Mouse (Mus musculus) neural tube, embryonic 15.5 days (tissue): ENCODE measurements around the gene Cdyl. TPM values are rescaled to one million over a fixed set of nuclear protein-coding genes. Genes with fewer than 3 reads are reported as not detected.
"Not testable (repeated sequence)": the region's sequence is repeated elsewhere in the genome, so short reads cannot be mapped to it uniquely, and the experiment has no call there.

ENCODE experiments used
- ATAC-seq: fragments of 200-750 bp; cut with Nextera tagmentation; 2 replicates; pipeline ENCODE4 v1.8.0; 2017; ENCODE audit warnings: mild to moderate bottlenecking, moderate TSS enrichment, moderate library complexity; ENCODE audit not compliant: low FRiP score
- H3K27ac ChIP-seq: fragments of 300-500 bp; sonication (generic); replicated peaks from 2 replicates; pipeline ENCODE4 v1.5.1; 2015; ENCODE audit warnings: mild to moderate bottlenecking, inconsistent platforms
- H3K27me3 ChIP-seq: fragments of 300-500 bp; sonication (generic); replicated peaks from 2 replicates; pipeline ENCODE4 v1.6.1; 2015; ENCODE audit warnings: inconsistent platforms
- H3K36me3 ChIP-seq: fragments of 300-500 bp; sonication (generic); 2 replicates; pipeline ENCODE4 v1.6.1; 2015; ENCODE audit warnings: inconsistent platforms
- H3K4me1 ChIP-seq: fragments of 300-500 bp; sonication (generic); 2 replicates; pipeline ENCODE4 v1.6.1; 2015; ENCODE audit warnings: inconsistent platforms
- H3K4me2 ChIP-seq: fragments of 300-500 bp; sonication (generic); 2 replicates; pipeline ENCODE4 v1.6.1; 2015; ENCODE audit warnings: inconsistent platforms, mild to moderate bottlenecking, moderate library complexity
- H3K4me3 ChIP-seq: fragments of 300-500 bp; sonication (generic); replicated peaks from 2 replicates; pipeline ENCODE4 v1.5.1; 2015; ENCODE audit warnings: mild to moderate bottlenecking, inconsistent platforms
- H3K9ac ChIP-seq: fragments of 300-500 bp; sonication (generic); replicated peaks from 2 replicates; pipeline ENCODE4 v1.6.1; 2015; ENCODE audit warnings: mild to moderate bottlenecking, inconsistent platforms
- H3K9me3 ChIP-seq: fragments of 300-500 bp; sonication (generic); replicated peaks from 2 replicates; pipeline ENCODE4 v1.6.1; 2016; ENCODE audit warnings: inconsistent platforms
- WGBS: fragments of 180-500 bp; shearing (Covaris S2); methylation state at CpG from one replicate; pipeline ENCODE4 v1.1.7; 2015; ENCODE audit warnings: mixed read lengths; 5-methylcytosine and 5-hydroxymethylcytosine counted together
- polyA plus RNA-seq: library from polyadenylated mRNA; unstranded; fragments of >200 nt; fragmentation: Nextera tagmentation; extraction: Ambion mirVana; gene quantifications from 2 replicates; pipeline ENCODE4 v1.2.1, GENCODE M21; 2015

Gene Cdyl
- polyA plus RNA-seq, 1 experiment from 2014 or later = 5.3 TPM

DNA sequence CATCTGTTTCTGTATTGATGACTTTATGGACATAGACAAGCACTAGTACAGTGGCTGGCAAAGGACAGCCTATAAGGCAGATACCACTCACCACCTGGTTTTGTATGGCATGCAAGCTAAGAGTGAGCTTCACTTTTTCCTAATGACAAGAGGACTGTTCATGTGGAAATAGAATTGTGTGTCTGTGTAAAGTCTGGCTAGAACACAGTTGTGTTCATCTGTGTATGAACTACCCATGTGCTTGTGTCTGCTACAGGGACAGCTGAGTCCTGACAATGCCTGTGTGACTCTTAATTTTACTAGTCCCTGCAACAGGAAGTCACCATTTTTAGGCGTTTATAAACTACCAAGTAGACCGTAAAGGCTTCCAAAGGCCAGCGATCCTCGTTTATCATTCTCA, 158.4 kb downstream of the Cdyl start:
- no peaks in the 10 kb centered on the region; the same call in 1 of the 2 replicates for H3K36me3 ChIP-seq
- H3K4me2 ChIP-seq = no peak overlapping the region
- H3K4me3 ChIP-seq = no peak overlapping the region
- no peak overlapping the region for H3K9ac ChIP-seq
- 90% methylated on average over 4 of the region's 4 CpGs for WGBS
- H3K4me1 ChIP-seq = peaks cover 4% of the 10 kb centered on the region; the same call in 1 of the 2 replicates
- no peaks in the 10 kb centered on the region for H3K9me3 ChIP-seq
- no peaks in the 10 kb centered on the region for H3K27me3 ChIP-seq
- no peak overlapping the region for H3K27ac ChIP-seq
- ATAC-seq = no peak

DNA sequence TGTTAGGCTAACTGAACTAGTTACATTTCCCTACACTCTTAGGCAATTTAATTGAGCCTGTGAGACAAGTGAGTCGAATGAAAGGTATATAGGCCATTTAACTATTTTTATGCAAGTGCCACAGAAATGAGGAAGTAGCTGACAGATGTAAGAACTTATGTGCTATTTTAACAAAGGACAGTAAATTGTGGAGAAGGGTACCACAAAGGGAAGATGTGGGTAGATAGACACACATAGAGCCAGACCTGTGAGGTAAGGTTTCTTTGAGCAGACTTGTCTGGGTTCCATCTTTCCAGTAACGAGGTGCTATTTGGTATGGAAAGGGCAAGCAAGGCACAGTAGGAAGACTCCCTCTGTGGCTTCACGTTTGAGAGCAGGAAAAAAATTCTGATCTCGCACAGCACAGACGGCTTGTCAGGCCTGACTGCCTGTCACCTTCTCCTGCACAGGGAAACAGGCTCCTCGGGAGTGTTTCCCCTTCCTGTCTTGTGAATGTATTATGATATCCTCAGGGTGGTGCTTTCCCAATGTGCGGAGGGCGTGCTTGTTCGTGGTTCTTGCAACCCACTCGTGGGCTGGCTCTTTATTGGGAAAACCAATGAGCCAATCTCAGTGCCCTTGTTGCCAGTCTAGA, 162.3 kb downstream of the Cdyl start:
- peaks cover 4% of the 10 kb centered on the region; the same call in 1 of the 2 replicates for H3K4me1 ChIP-seq
- no peaks in the 10 kb centered on the region for H3K36me3 ChIP-seq
- WGBS = 77% methylated on average over 10 of the region's 10 CpGs
- H3K4me3 ChIP-seq = no peak overlapping the region
- no peak overlapping the region for H3K9ac ChIP-seq
- H3K27ac ChIP-seq = no peak overlapping the region
- no peaks in the 10 kb centered on the region for H3K27me3 ChIP-seq
- H3K9me3 ChIP-seq = no peaks in the 10 kb centered on the region
- ATAC-seq = no peak
- no peak overlapping the region for H3K4me2 ChIP-seq

DNA sequence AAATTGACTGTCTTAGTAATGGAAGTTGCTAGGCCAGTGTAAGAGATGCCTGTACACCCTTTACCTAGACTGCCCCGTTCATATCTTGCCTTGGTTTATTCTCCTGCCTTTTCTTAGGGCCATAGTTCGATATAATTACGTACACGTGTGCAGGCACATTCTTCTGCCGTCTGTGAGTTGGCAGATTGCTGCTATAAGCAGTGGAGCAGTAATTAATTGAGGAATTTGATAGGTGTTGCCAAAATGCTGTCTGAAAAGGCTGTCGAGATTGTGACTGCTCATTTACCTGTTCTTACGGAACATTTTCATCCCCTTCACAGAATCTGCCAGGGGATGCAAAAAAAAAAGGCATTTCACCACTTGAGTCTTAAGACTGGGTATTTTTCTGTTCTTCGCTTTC, 163.2 kb downstream of the Cdyl start:
- Histone ChIP-seq H3K27ac (no peak overlapping the region), H3K4me1 (peaks cover 4% of the 10 kb centered on the region; the same call in 1 of the 2 replicates), H3K4me2 (no peak overlapping the region), H3K9ac (no peak overlapping the region), H3K4me3 (no peak overlapping the region), H3K9me3 (no peaks in the 10 kb centered on the region), H3K27me3 (no peaks in the 10 kb centered on the region), H3K36me3 (no peaks in the 10 kb centered on the region)
- no peak for ATAC-seq
- 80% methylated on average over 8 of the region's 8 CpGs for WGBS

DNA sequence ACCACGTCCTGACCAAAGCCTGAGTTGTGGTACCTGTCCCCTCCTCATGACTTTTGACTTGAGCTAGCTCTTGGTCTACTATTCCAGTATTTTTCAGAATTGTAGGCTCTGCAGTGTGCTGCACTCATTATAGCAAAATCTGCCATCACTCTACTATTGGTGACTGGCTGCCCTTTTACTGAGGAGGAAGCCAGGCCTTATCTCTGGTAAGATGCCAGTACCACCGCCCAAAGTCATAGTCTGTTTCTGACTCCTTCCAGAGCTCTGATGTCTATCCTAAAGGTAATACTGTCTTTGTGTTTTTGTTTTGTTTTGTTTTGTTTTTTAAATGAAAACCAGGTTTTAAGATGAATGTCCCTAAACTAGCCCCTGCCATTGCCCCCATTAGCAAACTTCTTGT, 166.0 kb downstream of the Cdyl start:
- Histone ChIP-seq H3K9me3 (no peaks in the 10 kb centered on the region), H3K9ac (no peak overlapping the region), H3K36me3 (no peaks in the 10 kb centered on the region), H3K27ac (no peak overlapping the region), H3K4me3 (no peak overlapping the region), H3K4me1 (peaks cover 6% of the 10 kb centered on the region; the same call in 1 of the 2 replicates), H3K4me2 (no peak overlapping the region), H3K27me3 (no peaks in the 10 kb centered on the region)
- ATAC-seq = no peak
- 94% methylated on average over 2 of the region's 2 CpGs for WGBS

DNA sequence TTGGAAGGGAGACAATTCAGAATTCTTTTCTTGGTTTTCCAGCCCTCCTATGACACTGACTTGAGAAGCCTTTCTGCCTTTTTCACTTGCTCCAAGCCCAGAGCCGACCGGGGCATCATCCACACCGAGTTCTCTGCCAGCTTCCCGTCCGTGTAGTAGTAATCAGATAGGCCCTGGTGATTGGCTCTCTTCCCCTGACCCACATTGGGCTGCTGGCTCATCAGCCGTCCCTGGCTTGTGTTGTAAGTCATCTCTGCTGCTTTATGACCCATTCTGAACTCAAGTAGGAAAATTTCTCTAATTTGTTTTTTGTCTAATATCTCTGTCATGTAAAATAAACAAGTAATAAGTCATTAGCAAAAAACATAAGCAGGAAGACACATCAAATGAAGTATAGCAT, 173.0 kb downstream of the Cdyl start:
- 0 out of 2 replicates have a peak, but pooled peaks cover 6% of the 10 kb centered on the region for H3K4me1 ChIP-seq
- H3K36me3 ChIP-seq = no peaks in the 10 kb centered on the region
- no peaks in the 10 kb centered on the region for H3K9me3 ChIP-seq
- no peaks in the 10 kb centered on the region for H3K27me3 ChIP-seq
- H3K4me3 ChIP-seq = no peak overlapping the region
- WGBS = 53% methylated on average over 6 of the region's 6 CpGs
- no peak overlapping the region for H3K27ac ChIP-seq
- ATAC-seq = no peak
- no peak overlapping the region for H3K9ac ChIP-seq
- H3K4me2 ChIP-seq = no peak overlapping the region

DNA sequence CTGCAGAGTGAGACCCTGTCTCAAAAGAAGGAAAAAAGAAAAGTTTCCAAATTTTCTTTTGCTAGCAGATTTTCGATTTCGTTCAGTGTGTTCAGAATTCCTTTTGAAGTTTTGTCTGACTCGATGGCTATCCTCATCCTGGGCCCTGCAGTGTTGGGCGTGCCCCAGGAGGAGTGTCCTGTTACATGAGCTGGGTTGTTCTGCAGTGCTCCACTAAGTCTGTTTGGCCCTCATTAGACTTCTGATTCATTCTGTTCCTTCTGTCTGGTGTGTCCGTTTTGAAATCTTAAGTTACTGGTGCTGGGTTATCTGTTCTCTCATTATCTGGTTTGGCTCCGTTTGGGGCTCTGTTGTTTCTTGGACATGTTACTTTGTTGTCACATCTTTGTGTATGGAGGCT, 174.3 kb downstream of the Cdyl start:
- H3K36me3 ChIP-seq = no peaks in the 10 kb centered on the region
- no peak for ATAC-seq
- 0 out of 2 replicates have a peak, but pooled peaks cover 3% of the 10 kb centered on the region for H3K4me1 ChIP-seq
- H3K9me3 ChIP-seq = no peaks in the 10 kb centered on the region
- no peak overlapping the region for H3K4me3 ChIP-seq
- no peaks in the 10 kb centered on the region for H3K27me3 ChIP-seq
- H3K4me2 ChIP-seq = no peak overlapping the region
- H3K9ac ChIP-seq = no peak overlapping the region
- WGBS = 55% methylated on average over 6 of the region's 6 CpGs
- no peak overlapping the region for H3K27ac ChIP-seq

DNA sequence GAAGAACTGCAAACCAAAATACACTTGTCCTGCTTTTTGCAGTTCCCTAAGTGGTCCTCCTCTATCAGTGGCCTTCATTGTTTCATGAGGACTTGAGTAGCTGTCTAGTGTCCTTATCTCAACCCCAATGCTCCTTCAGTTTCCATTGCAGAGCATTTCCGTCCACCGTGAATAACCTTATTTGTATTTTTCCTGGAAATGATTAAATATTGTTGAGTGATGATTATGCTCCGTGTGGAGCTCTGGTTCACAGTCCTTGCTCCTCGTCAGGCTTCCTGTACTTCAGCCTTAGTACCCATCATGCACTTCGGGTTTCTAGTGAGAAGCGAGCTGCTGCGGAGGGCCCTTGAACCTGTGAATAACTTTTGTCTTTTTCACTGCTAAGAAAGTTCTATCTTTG, 176.0 kb downstream of the Cdyl start:
- Histone ChIP-seq H3K4me1 (peaks cover 8% of the 10 kb centered on the region), H3K4me2 (no peak overlapping the region), H3K4me3 (no peak overlapping the region), H3K9me3 (no peaks in the 10 kb centered on the region), H3K27ac (no peak overlapping the region), H3K27me3 (no peaks in the 10 kb centered on the region), H3K36me3 (no peaks in the 10 kb centered on the region), H3K9ac (no peak overlapping the region)
- no peak for ATAC-seq
- WGBS = 94% methylated on average over 7 of the region's 7 CpGs

DNA sequence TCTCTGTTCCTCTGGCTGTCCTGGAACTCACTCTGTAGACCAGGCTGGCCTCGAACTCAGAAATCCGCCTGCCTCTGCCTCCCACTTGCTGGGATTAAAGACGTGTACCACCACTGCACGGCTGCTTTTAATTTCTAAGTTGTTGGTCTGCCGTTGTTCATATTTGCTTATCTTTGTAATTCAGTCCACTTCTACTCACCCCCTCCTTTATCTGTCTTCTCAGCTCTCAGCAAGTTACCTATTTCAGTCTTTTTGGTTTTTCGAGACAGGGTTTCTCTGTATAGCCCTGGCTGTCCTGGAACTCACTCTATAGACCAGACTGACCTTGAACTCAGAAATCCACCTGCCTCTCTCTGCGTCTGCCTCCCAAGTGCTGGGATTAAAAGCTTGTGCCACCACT, 176.9 kb downstream of the Cdyl start:
- not testable (repeated sequence) for H3K9ac ChIP-seq, H3K36me3 ChIP-seq

DNA sequence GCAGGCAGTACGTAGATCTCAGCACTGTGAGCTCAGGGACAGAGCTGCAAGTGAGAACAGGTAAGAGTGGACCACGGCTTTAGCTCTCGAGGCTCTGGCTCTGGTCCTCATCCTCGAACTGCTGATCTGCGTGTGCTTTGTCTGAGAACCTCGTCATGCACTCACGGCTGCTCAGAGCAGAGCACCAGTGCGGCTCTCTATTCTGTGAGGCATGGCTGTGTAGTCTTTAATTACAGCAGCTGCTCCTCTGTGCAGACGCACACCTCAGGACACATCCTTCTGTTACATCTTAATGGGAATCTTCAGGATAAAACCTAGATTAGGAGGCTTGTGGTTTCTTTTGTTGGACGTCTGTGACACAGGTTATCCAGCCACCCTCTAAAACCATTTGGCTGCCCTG, 180.5 kb downstream of the Cdyl start:
- Histone ChIP-seq H3K4me2 (no peak overlapping the region), H3K36me3 (no peaks in the 10 kb centered on the region), H3K4me1 (peaks cover 5% of the 10 kb centered on the region), H3K4me3 (no peak overlapping the region), H3K27me3 (no peaks in the 10 kb centered on the region), H3K9me3 (no peaks in the 10 kb centered on the region), H3K27ac (no peak overlapping the region), H3K9ac (no peak overlapping the region)
- ATAC-seq = no peak
- 71% methylated on average over 10 of the region's 10 CpGs for WGBS

More for the DNA sequence above, 176.9 kb downstream of the Cdyl start:
- not testable (repeated sequence) for H3K27ac ChIP-seq, ATAC-seq, H3K4me2 ChIP-seq, H3K4me1 ChIP-seq, H3K9me3 ChIP-seq, H3K4me3 ChIP-seq, H3K27me3 ChIP-seq
- WGBS = 94% methylated on average over 7 of the region's 7 CpGs

DNA sequence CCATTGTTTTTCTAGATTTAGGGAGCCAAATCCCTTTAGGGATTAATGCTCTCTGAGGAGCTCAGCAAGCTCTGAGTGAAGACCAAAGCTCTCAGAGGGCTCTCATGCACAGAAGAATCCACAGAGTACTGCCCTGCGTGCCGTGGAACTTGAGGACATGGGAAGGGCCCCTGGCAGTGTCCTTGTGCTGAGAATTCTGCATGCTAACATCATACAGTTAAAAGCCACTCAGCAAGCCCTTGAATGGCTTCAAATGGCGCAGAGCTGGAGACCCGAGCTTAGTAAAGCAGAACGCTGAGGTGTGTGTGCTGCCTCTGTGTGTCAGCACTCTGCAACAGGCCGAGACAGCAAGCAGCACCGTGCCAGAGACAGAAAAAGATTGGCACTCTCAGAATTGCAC, 183.8 kb downstream of the Cdyl start:
- H3K4me3 ChIP-seq = no peak overlapping the region
- H3K9me3 ChIP-seq = no peaks in the 10 kb centered on the region
- H3K36me3 ChIP-seq = no peaks in the 10 kb centered on the region
- H3K4me2 ChIP-seq = no peak overlapping the region
- no peak overlapping the region for H3K9ac ChIP-seq
- WGBS = 85% methylated on average over 7 of the region's 7 CpGs
- H3K27ac ChIP-seq = no peak overlapping the region
- H3K27me3 ChIP-seq = no peaks in the 10 kb centered on the region
- peaks cover 7% of the 10 kb centered on the region for H3K4me1 ChIP-seq
- ATAC-seq = no peak

DNA sequence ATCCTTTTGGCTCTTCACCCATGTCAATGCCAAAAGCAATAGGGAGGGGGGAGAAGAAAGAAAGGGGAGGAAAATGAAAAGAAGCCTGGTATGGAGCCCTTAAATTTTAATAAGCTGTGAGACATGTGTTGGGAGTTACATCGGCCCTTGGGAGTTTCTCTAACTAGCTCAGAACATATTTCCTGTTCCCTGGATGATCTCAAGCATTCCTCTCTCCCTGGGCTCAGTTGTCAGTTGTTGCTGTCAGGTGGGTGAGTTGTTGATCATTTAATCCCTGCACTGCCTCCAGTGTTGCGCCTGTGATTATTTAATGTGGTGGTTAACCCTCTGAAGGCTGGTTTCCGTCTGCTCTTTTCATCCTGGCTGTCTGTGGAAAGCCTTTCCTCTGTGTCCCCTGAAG, 185.7 kb downstream of the Cdyl start:
- no peak overlapping the region for H3K4me3 ChIP-seq
- H3K9me3 ChIP-seq = no peaks in the 10 kb centered on the region
- H3K4me2 ChIP-seq = no peak overlapping the region
- ATAC-seq = no peak
- H3K27ac ChIP-seq = no peak overlapping the region
- no peaks in the 10 kb centered on the region for H3K36me3 ChIP-seq
- peaks cover 2% of the 10 kb centered on the region; the same call in 1 of the 2 replicates for H3K4me1 ChIP-seq
- 73% methylated on average over 3 of the region's 3 CpGs for whole genome bisulfite sequencing
- no peaks in the 10 kb centered on the region for H3K27me3 ChIP-seq
- H3K9ac ChIP-seq = no peak overlapping the region

DNA sequence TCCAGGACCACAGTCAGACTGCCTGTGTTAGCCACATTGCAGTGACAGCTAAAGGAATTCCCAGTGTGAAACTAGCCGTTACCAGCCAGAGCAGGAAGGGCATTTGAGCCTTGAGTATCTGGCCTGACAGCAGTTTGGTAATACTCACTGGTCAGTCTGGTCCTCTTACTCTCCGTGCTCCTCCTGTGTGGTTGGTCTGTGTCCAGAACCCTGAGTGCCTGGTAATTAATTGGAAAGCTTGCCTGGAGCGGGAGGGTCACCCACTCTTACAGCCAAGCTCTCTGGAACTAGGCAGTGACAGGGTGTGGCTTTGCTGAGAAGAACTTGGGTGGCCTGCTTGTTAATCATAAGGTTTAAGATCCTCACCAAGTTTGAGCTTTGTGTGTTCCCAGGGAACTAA, 189.1 kb downstream of the Cdyl start:
- no peak overlapping the region for H3K27ac ChIP-seq
- 0 out of 2 replicates have a peak, but pooled peaks cover 2% of the 10 kb centered on the region for H3K4me1 ChIP-seq
- no peaks in the 10 kb centered on the region for H3K36me3 ChIP-seq
- no peaks in the 10 kb centered on the region for H3K9me3 ChIP-seq
- H3K4me2 ChIP-seq = no peak overlapping the region
- no peaks in the 10 kb centered on the region for H3K27me3 ChIP-seq
- 85% methylated on average over 3 of the region's 3 CpGs for WGBS
- H3K9ac ChIP-seq = no peak overlapping the region
- no peak for ATAC-seq
- no peak overlapping the region for H3K4me3 ChIP-seq
